Mouse (Mus musculus) lung, postnatal 10 days (tissue): ENCODE data around the gene Olfr199.
"Not testable (repeated sequence)": the region's sequence is repeated elsewhere in the genome, so short reads cannot be mapped to it uniquely, and the experiment has no call there.

Experiments
- DNase-seq: peaks from one replicate; pipeline ENCODE4 v3.0.0; 2021

Olfr199 gene

GRCm38 (mm10) chr16:59219667-59220066 lies at the start of gene Olfr199:
Gene Olfr199 (minus strand): TSS chr16:59219767.
- DNase-seq, result not testable (repeated sequence)

- not testable (repeated sequence) for DNase-seq
Observed at GRCm38 (mm10) chr16:59269097-59269496, 49.5 kb upstream of the Olfr199 start.

- no peak for DNase-seq
Observed at GRCm38 (mm10) chr16:59249684-59250083, 30.1 kb upstream of the Olfr199 start.

- DNase-seq, result not testable (repeated sequence)
Observed at GRCm38 (mm10) chr16:59217861-59218260, 1.7 kb downstream of the Olfr199 start.

GRCm38 (mm10) chr16:59203433-59203832 lies 16.1 kb downstream of the Olfr199 start, which contains the start of gene Olfr198:
Gene Olfr198 (minus strand): TSS chr16:59203533.
- DNase-seq, result not testable (repeated sequence)

- DNase-seq, result no peak
Observed at GRCm38 (mm10) chr16:59170354-59170753, 49.2 kb downstream of the Olfr199 start, which contains the start of gene Olfr196. Gene Olfr196 (minus strand): TSS chr16:59170454.
